Mouse (Mus musculus) hindbrain, embryonic 11.5 days (tissue): ENCODE data around the gene Rasa3. TPM values are rescaled to one million over a fixed set of nuclear protein-coding genes. Genes with fewer than 3 reads are reported as not detected.

Experiments
- ATAC-seq: fragments of 200-750 bp; cut with Nextera tagmentation; 2 replicates; pipeline ENCODE4 v1.8.0; 2017; ENCODE audit warnings: mild to moderate bottlenecking, moderate TSS enrichment, moderate library complexity; ENCODE audit not compliant: low FRiP score
- DNase-seq: peaks from one replicate; pipeline ENCODE4 v3.0.0-alpha.2; 2015; ENCODE audit warnings: low spot score
- H3K27ac ChIP-seq: fragments of 300-500 bp; sonication (generic); 2 replicates; pipeline ENCODE4 v1.5.1; 2014; ENCODE audit warnings: mild to moderate bottlenecking, low read depth, low read length
- H3K27me3 ChIP-seq: fragments of 300-500 bp; sonication (generic); 2 replicates; pipeline ENCODE4 v1.6.1; 2014; ENCODE audit warnings: mild to moderate bottlenecking, low read length, moderate library complexity, mixed read lengths; ENCODE audit not compliant: control insufficient read depth, insufficient read depth
- H3K36me3 ChIP-seq: fragments of 300-500 bp; sonication (generic); 2 replicates; pipeline ENCODE4 v1.6.1; 2014; ENCODE audit warnings: mild to moderate bottlenecking, low read length, moderate library complexity, mixed read lengths; ENCODE audit not compliant: control insufficient read depth, insufficient read depth
- H3K4me1 ChIP-seq: fragments of 300-500 bp; sonication (generic); replicated peaks from 2 replicates; pipeline ENCODE4 v1.6.1; 2014; ENCODE audit warnings: low read length, mixed read lengths; ENCODE audit not compliant: control insufficient read depth, insufficient read depth
- H3K4me2 ChIP-seq: fragments of 300-500 bp; sonication (generic); replicated peaks from 2 replicates; pipeline ENCODE4 v1.6.1; 2014; ENCODE audit warnings: mild to moderate bottlenecking, low read depth, low read length
- H3K4me3 ChIP-seq: fragments of 300-500 bp; sonication (generic); 2 replicates; pipeline ENCODE4 v1.5.1; 2014; ENCODE audit warnings: low read depth, low read length
- H3K9ac ChIP-seq: fragments of 300-500 bp; sonication (generic); 2 replicates; pipeline ENCODE4 v1.6.1; 2014; ENCODE audit warnings: low read depth, low read length
- H3K9me3 ChIP-seq: fragments of 300-500 bp; sonication (generic); 2 replicates; pipeline ENCODE4 v1.6.1; 2016; ENCODE audit warnings: low read length; ENCODE audit not compliant: control insufficient read depth
- WGBS: fragments of 180-500 bp; shearing (Covaris S2); extraction: QIAGEN DNeasy Blood & Tissue Kit; methylation state at CpG from one replicate; pipeline ENCODE4 v1.1.7; 2014; 5-methylcytosine and 5-hydroxymethylcytosine counted together
- polyA plus RNA-seq: library from polyadenylated mRNA; unstranded; fragments of >200 nt; fragmentation: Nextera tagmentation; extraction: Ambion mirVana; gene quantifications from 2 replicates; pipeline ENCODE4 v1.2.1, GENCODE M21; 2014

Rasa3 gene
- polyA plus RNA-seq, 1 experiment from 2014 or later: 19.4 TPM

- ATAC-seq (peak; percentile 82), DNase-seq (peak; percentile 79)
- peak overlapping the region; percentile 67 for H3K4me3 ChIP-seq
- H3K27me3 ChIP-seq: no peaks in the 10 kb centered on the region; the same call in 1 of the 2 replicates
- H3K4me1 ChIP-seq: no peaks in the 10 kb centered on the region
- peak overlapping the region; percentile 61 for H3K27ac ChIP-seq
- peak overlapping the region; percentile 67 for H3K9ac ChIP-seq
- no peaks in the 10 kb centered on the region for H3K36me3 ChIP-seq
- H3K4me2 ChIP-seq: peak overlapping the region; percentile 84
- no peaks in the 10 kb centered on the region for H3K9me3 ChIP-seq
- WGBS: under 1% methylated on average over 47 of the region's 47 CpGs
Measured at GRCm38 (mm10) chr8:13676701-13677412, 546 bp downstream of the Rasa3 start.

DNA sequence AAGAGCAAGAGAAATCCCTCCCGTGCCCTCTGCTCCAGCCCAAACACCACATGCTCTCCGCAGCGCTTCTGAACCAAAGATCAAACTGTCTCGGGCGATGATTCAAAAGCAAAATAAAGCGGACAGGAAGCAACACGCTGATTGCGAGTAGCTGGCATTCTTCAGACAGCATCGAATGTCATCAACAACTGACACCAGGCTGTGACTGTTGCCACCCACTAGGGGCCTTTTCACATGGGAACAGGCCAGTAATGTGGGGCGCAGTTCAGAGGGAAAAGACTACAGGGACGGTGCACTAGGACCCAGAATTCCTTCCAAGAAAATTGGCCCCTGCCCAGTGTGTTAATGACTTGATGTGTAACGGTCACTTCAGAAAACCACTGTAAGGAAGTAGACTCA lies 1.1 kb downstream of the Rasa3 start:
- peak; percentile 68 for DNase-seq
- H3K4me1 ChIP-seq: no peaks in the 10 kb centered on the region
- ATAC-seq: no peak
- H3K9me3 ChIP-seq: no peaks in the 10 kb centered on the region
- H3K27ac ChIP-seq: 0 out of 2 replicates have a peak overlapping the region, but pooled peaks have one; percentile 61
- peak overlapping the region; percentile 84 for H3K4me2 ChIP-seq
- under 1% methylated on average over 12 of the region's 12 CpGs for WGBS
- H3K27me3 ChIP-seq: no peaks in the 10 kb centered on the region; the same call in 1 of the 2 replicates
- H3K36me3 ChIP-seq: no peaks in the 10 kb centered on the region
- H3K4me3 ChIP-seq: peak overlapping the region; percentile 67
- H3K9ac ChIP-seq: peak overlapping the region; percentile 67

DNA sequence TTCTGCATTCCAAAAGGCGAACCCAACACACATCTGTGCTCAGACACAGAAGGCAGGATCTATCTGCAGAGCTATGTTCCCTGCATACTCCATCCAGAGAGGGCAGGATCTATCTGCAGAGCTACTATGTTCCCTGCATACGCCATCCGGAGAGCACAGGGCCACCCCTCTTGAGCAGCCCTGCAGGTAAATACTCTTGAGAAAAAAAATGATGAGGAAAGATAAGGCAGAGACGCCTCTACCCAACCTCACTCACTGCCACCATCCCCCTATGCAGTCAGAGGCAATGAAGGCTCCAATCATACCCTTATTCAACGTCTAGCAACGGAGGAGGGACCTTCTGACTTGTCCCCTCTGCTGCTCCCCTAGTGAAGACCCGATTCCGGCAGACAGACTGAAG lies 1.9 kb downstream of the Rasa3 start:
- DNase-seq: no peak
- Histone ChIP-seq H3K9ac (no peak overlapping the region), H3K9me3 (no peaks in the 10 kb centered on the region), H3K4me3 (peak overlapping the region; percentile 67), H3K27ac (no peak overlapping the region), H3K36me3 (no peaks in the 10 kb centered on the region), H3K4me1 (no peaks in the 10 kb centered on the region), H3K27me3 (no peaks in the 10 kb centered on the region; the same call in 1 of the 2 replicates), H3K4me2 (peak overlapping the region; percentile 84)
- 49% methylated on average over 8 of the region's 8 CpGs for WGBS
- ATAC-seq: no peak

GRCm38 (mm10) chr8:13675121-13675520 lies 2.3 kb downstream of the Rasa3 start:
- no peaks in the 10 kb centered on the region for H3K36me3 ChIP-seq
- H3K9me3 ChIP-seq: no peaks in the 10 kb centered on the region
- DNase-seq (no peak), ATAC-seq (no peak)
- H3K9ac ChIP-seq: no peak overlapping the region
- H3K27me3 ChIP-seq: no peaks in the 10 kb centered on the region; the same call in 1 of the 2 replicates
- WGBS: 89% methylated on average over 4 of the region's 4 CpGs
- H3K4me1 ChIP-seq: no peaks in the 10 kb centered on the region
- H3K4me2 ChIP-seq: no peak overlapping the region
- no peak overlapping the region for H3K4me3 ChIP-seq
- no peak overlapping the region for H3K27ac ChIP-seq

DNA sequence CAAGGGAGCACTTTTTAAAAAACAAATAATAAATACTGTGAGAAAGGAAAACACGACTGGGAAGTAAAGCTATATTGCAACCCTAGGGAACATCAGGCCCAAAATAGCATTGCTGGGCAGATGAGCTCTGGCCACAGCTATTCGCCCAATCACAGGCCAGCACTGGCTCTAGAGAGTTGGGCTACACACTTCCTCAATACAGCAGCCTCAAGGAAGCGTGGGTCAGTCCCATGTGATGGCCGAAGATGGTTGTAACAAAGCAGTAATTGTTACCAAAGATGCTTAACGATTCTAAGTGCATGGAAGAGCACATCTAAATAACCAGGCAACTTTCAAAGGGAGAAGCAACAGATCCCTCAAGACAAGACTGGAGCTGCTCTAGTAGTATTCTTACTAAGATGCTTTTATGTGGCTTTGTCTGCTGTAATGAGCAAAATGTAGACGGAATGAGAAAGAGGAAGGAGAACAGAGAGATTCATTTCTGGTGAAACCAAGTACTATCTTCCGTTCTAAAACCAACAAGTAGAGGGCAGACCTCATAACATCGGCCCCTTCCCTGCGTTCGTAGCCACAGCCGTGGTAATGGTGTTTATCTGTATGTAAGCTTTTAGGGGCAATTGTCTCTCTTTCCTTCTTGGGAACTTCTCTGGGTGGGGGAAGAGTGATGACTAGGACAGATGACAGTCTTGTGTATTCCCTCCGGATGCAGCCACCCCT lies 3.0 kb downstream of the Rasa3 start:
- Histone ChIP-seq H3K4me1 (no peaks in the 10 kb centered on the region), H3K9me3 (no peaks in the 10 kb centered on the region), H3K4me3 (no peak overlapping the region), H3K27ac (no peak overlapping the region), H3K4me2 (no peak overlapping the region), H3K36me3 (no peaks in the 10 kb centered on the region), H3K9ac (no peak overlapping the region), H3K27me3 (no peaks in the 10 kb centered on the region; the same call in 1 of the 2 replicates)
- WGBS: 69% methylated on average over 12 of the region's 12 CpGs
- no peak for DNase-seq
- ATAC-seq: no peak

GRCm38 (mm10) chr8:13673215-13673614 lies 4.2 kb downstream of the Rasa3 start:
- H3K27ac ChIP-seq: no peak overlapping the region
- no peak overlapping the region for H3K9ac ChIP-seq
- ATAC-seq (no peak), DNase-seq (no peak)
- no peak overlapping the region for H3K4me3 ChIP-seq
- no peaks in the 10 kb centered on the region for H3K4me1 ChIP-seq
- H3K36me3 ChIP-seq: no peaks in the 10 kb centered on the region
- no peaks in the 10 kb centered on the region for H3K27me3 ChIP-seq
- H3K4me2 ChIP-seq: no peak overlapping the region
- whole genome bisulfite sequencing: 72% methylated on average over 4 of the region's 4 CpGs
- H3K9me3 ChIP-seq: no peaks in the 10 kb centered on the region

DNA sequence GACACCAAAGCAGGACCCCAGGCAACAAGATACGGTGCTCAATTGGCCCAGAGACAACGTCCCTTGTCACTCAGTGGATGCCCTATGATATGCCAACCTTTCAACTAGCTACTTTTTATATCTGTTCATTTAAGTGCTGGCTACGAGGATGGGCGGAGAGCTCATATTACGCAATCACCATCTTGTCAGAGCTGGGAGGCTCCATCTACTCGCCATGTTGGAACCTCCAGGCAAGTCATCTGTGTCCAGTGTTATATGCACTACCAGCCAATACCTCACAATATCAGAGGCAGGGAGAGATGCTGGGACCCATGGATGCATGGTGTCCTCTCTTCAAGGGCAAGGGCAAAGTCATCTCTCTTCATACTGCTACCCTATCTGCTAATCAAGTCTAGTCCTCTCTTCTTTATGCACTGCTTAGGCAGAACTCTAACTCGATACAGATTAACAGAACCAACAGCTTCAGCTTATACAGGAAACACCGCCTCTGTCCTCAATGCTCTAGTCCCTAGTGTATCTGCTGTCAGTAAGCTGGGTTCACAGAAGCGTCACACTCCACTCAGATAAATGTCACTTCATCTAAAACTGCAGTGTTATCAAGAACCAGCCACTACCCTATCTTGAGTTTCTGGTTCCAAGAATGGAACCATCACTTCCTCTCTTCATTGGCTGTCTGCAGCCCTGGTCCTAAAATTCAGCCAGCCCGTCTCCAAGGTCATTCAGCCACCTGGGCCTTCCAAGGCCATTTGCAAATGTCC lies 6.0 kb downstream of the Rasa3 start:
- Histone ChIP-seq H3K36me3 (no peaks in the 10 kb centered on the region), H3K4me1 (no peaks in the 10 kb centered on the region), H3K9me3 (no peaks in the 10 kb centered on the region), H3K9ac (no peak overlapping the region), H3K27ac (no peak overlapping the region), H3K4me2 (no peak overlapping the region), H3K4me3 (no peak overlapping the region), H3K27me3 (no peaks in the 10 kb centered on the region)
- ATAC-seq (no peak), DNase-seq (no peak)
- 89% methylated on average over 10 of the region's 10 CpGs for WGBS

- no peak for DNase-seq
- 82% methylated on average over 17 of the region's 17 CpGs for WGBS
- Histone ChIP-seq H3K4me2 (no peak overlapping the region), H3K27ac (no peak overlapping the region), H3K4me1 (no peaks in the 10 kb centered on the region), H3K27me3 (no peaks in the 10 kb centered on the region), H3K4me3 (no peak overlapping the region), H3K9me3 (no peaks in the 10 kb centered on the region), H3K36me3 (no peaks in the 10 kb centered on the region), H3K9ac (no peak overlapping the region)
- no peak for ATAC-seq
Measured at GRCm38 (mm10) chr8:13670011-13670471, 7.4 kb downstream of the Rasa3 start.
